ENCODE assay signal across 18 mouse cellular contexts in the genomic region with DNA sequence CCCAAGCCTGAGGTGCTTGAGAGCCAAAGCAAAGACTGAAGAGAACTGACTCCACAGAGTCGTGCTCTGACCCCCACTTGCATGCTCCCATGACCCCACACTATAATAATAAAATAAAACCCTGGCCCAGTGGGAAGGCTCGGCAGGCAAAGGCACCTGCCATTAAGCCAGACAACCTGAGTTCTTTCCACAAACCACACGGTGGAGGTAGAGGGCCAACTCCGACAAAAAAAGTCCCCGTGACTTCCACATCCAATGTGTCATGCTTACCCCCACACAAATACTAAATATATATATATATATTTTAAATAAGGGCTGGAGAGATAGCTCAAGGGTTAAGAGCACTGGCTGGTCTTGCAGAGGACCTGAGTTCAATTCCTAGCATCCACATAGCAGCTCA. TPM values are rescaled to one million over a fixed set of nuclear protein-coding genes. Genes with fewer than 3 reads are reported as not detected.
DNase-seq lines count a peak whose midpoint lies in the region; ATAC-seq and TF ChIP-seq lines count a peak whose summit lies in the region.
"Had no signal": no experiment of that assay in that cellular context is flagged by ENCODE, and none has a peak within 500 bp of the region (broad histone marks: within the 10 kb centered on the region; RNA-seq: fewer than 3 reads in every experiment).

No protein-coding gene starts in this region.

- peak; percentile 25 for TF ChIP-seq CTCF in heart, postnatal 0 days (IDR thresholded peaks at IDR 0.05; ENCODE audit: low read depth)
- peak; percentile 34; the same call in 1 of the 2 replicates for TF ChIP-seq CTCF in lung, embryonic 14.5 days (IDR thresholded peaks at IDR 0.05; ENCODE audit: low read depth)
- TF ChIP-seq CTCF in stomach, postnatal 0 days (IDR thresholded peaks at IDR 0.05; ENCODE audit: low read depth): peak; percentile 63

- no peak overlapping the region for H3K9ac ChIP-seq in heart, postnatal 0 days (replicated peaks; ENCODE audit: low read depth, low read length)
- no peak overlapping the region for H3K9ac ChIP-seq in heart, embryonic 11.5 days (ENCODE audit: low read depth, low read length)
- no peak overlapping the region for H3K9ac ChIP-seq in lung, embryonic 14.5 days
- H3K9ac ChIP-seq in stomach, postnatal 0 days (ENCODE audit: low read length): no peak overlapping the region
- H3K9ac ChIP-seq: midbrain, embryonic 12.5 days had no signal

- no peak overlapping the region for H3K4me3 ChIP-seq in heart, postnatal 0 days (ENCODE audit: low read depth, low read length)
- no peak overlapping the region for H3K4me3 ChIP-seq in heart, embryonic 11.5 days (ENCODE audit: low read depth, low read length)
- H3K4me3 ChIP-seq in lung, embryonic 14.5 days (ENCODE audit: low read depth, low read length): no peak overlapping the region
- H3K4me3 ChIP-seq in stomach, postnatal 0 days (ENCODE audit: low read depth, low read length): no peak overlapping the region
- H3K4me3 ChIP-seq in limb, embryonic 10.5 days: no peak overlapping the region
- H3K4me3 ChIP-seq: midbrain, embryonic 12.5 days had no signal

- H3K27ac ChIP-seq in heart, postnatal 0 days (ENCODE audit: low read depth): no peak overlapping the region
- no peak overlapping the region for H3K27ac ChIP-seq in heart, embryonic 11.5 days (ENCODE audit: low read depth, low read length)
- no peak overlapping the region for H3K27ac ChIP-seq in lung, embryonic 14.5 days (ENCODE audit: low read depth)
- H3K27ac ChIP-seq in stomach, postnatal 0 days (replicated peaks): no peak overlapping the region
- no peak overlapping the region for H3K27ac ChIP-seq in limb, embryonic 10.5 days
- H3K27ac ChIP-seq: midbrain, embryonic 12.5 days had no signal

- WGBS in heart, postnatal 0 days: 62% methylated on average over 5 of the region's 5 CpGs
- 62% methylated on average over 5 of the region's 5 CpGs for WGBS in heart, embryonic 11.5 days (ENCODE audit: insufficient replicate concordance)
- 48% methylated on average over 5 of the region's 5 CpGs for WGBS in lung, embryonic 14.5 days
- WGBS in stomach, postnatal 0 days: 39% methylated on average over 5 of the region's 5 CpGs
- 76% methylated on average over 5 of the region's 5 CpGs for WGBS in limb, embryonic 10.5 days

- no peak overlapping the region for H3K4me2 ChIP-seq in heart, postnatal 0 days (ENCODE audit: low read depth, low read length)
- no peak overlapping the region for H3K4me2 ChIP-seq in heart, embryonic 11.5 days
- H3K4me2 ChIP-seq in lung, embryonic 14.5 days: no peak overlapping the region
- peak overlapping the region; percentile 17; the same call in 1 of the 2 replicates for H3K4me2 ChIP-seq in stomach, postnatal 0 days (replicated peaks; ENCODE audit: low read depth)
- H3K4me2 ChIP-seq: midbrain, embryonic 12.5 days had no signal

- no peak for ATAC-seq in heart, postnatal 0 days (ENCODE audit: insufficient read depth, low read depth)
- ATAC-seq in heart, embryonic 11.5 days (replicated peaks; ENCODE audit: insufficient number of reproducible peaks, low FRiP score, low TSS enrichment): no peak
- no peak for ATAC-seq in lung, embryonic 14.5 days (ENCODE audit: insufficient read depth)
- ATAC-seq in stomach, postnatal 0 days (ENCODE audit: low FRiP score, low TSS enrichment): no peak

- no peaks in the 10 kb centered on the region for H3K27me3 ChIP-seq in heart, postnatal 0 days (ENCODE audit: control insufficient read depth, insufficient read depth, low read length)
- H3K27me3 ChIP-seq in heart, embryonic 11.5 days (ENCODE audit: control insufficient read depth, insufficient read depth, low read length): no peaks in the 10 kb centered on the region
- H3K27me3 ChIP-seq in lung, embryonic 14.5 days (ENCODE audit: insufficient read depth, low read length): no peaks in the 10 kb centered on the region
- H3K27me3 ChIP-seq in stomach, postnatal 0 days (ENCODE audit: control insufficient read depth, insufficient read depth, low read length): no peaks in the 10 kb centered on the region
- no peaks in the 10 kb centered on the region for H3K27me3 ChIP-seq in limb, embryonic 10.5 days (ENCODE audit: low read depth, poor library complexity, severe bottlenecking)
- H3K27me3 ChIP-seq: midbrain, embryonic 12.5 days had no signal

- no peak for TF ChIP-seq EP300 in heart, postnatal 0 days (IDR thresholded peaks at IDR 0.05; ENCODE audit: low read depth)
- TF ChIP-seq EP300 in stomach, postnatal 0 days (optimal IDR thresholded peaks at IDR 0.05): no peak

- peaks cover 47% of the 10 kb centered on the region for H3K36me3 ChIP-seq in heart, postnatal 0 days (replicated peaks; ENCODE audit: control insufficient read depth, insufficient read depth, low read length)
- H3K36me3 ChIP-seq in heart, embryonic 11.5 days (ENCODE audit: control insufficient read depth, insufficient read depth, low read length): peaks cover 12% of the 10 kb centered on the region; the same call in 1 of the 2 replicates
- H3K36me3 ChIP-seq in lung, embryonic 14.5 days (ENCODE audit: insufficient read depth): peaks cover 52% of the 10 kb centered on the region
- H3K36me3 ChIP-seq in stomach, postnatal 0 days (ENCODE audit: control insufficient read depth, insufficient read depth, low read length): peaks cover 15% of the 10 kb centered on the region
- H3K36me3 ChIP-seq in limb, embryonic 10.5 days: peaks cover 61% of the 10 kb centered on the region

- H3K4me1 ChIP-seq in heart, postnatal 0 days (ENCODE audit: control insufficient read depth, insufficient read depth): no peaks in the 10 kb centered on the region; the same call in 1 of the 2 replicates
- peaks cover 9% of the 10 kb centered on the region for H3K4me1 ChIP-seq in heart, embryonic 11.5 days (ENCODE audit: control insufficient read depth, insufficient read depth, low read length)
- H3K4me1 ChIP-seq in lung, embryonic 14.5 days (ENCODE audit: insufficient read depth): no peaks in the 10 kb centered on the region
- H3K4me1 ChIP-seq in stomach, postnatal 0 days (replicated peaks; ENCODE audit: control insufficient read depth, insufficient read depth): no peaks in the 10 kb centered on the region
- peaks cover 25% of the 10 kb centered on the region for H3K4me1 ChIP-seq in limb, embryonic 10.5 days

- no peak for DNase-seq in heart, postnatal 0 days (ENCODE audit: low spot score)
- DNase-seq in lung, embryonic 14.5 days: no peak
- DNase-seq in lung, postnatal 10 days: no peak
- peak; percentile 55 for DNase-seq in brain, adult 2 months (ENCODE audit: low read depth, low spot score)
- peak; percentile 52 for DNase-seq in stomach, postnatal 0 days (ENCODE audit: low spot score)
- no peak for DNase-seq in limb, embryonic 10.5 days (ENCODE audit: low spot score)
- DNase-seq in yolk sac, embryonic 10.5 days (ENCODE audit: low spot score): no peak
- DNase-seq: B cell, adult 2 months; cerebellum, adult 9-10 months; heart, postnatal 10 days; kidney, postnatal 14 days; lung, postnatal 14 days; spleen, adult 18-20 months had no signal

- H3K9me3 ChIP-seq in heart, postnatal 0 days (replicated peaks; ENCODE audit: control insufficient read depth, low read length): no peaks in the 10 kb centered on the region
- H3K9me3 ChIP-seq in heart, embryonic 11.5 days (replicated peaks; ENCODE audit: control insufficient read depth, low read length): no peaks in the 10 kb centered on the region
- H3K9me3 ChIP-seq in lung, embryonic 14.5 days (ENCODE audit: low read depth, low read length): no peaks in the 10 kb centered on the region
- no peaks in the 10 kb centered on the region for H3K9me3 ChIP-seq in stomach, postnatal 0 days (ENCODE audit: control insufficient read depth, low read length)
- H3K9me3 ChIP-seq in limb, embryonic 10.5 days (replicated peaks): no peaks in the 10 kb centered on the region
- H3K9me3 ChIP-seq: midbrain, embryonic 12.5 days had no signal

RNA-seq across cellular contexts. Expression of gene Pgd, which starts 2.4 kb away (rescaled TPM):
- 18.5 and 27.1 TPM in 2 replicates for total RNA-seq in heart, postnatal 0 days (2014; rRNA removed; ENCODE audit: low replicate concordance)
- polyA plus RNA-seq in heart, postnatal 0 days (2015; fragmentation: Nextera tagmentation; extraction: Ambion mirVana): 48.4 and 49.8 TPM in 2 replicates
- 37.2 and 37.8 TPM in 2 replicates for polyA plus RNA-seq in heart, embryonic 11.5 days (2014; fragmentation: Nextera tagmentation; extraction: Ambion mirVana)
- 45.7 and 47.0 TPM in 2 replicates for polyA plus RNA-seq in lung, embryonic 14.5 days (2014; fragmentation: Nextera tagmentation; extraction: Ambion mirVana)
- 266 and 290 TPM in 2 replicates for polyA plus RNA-seq in stomach, postnatal 0 days (2015; fragmentation: Nextera tagmentation; extraction: Ambion mirVana)
- polyA plus RNA-seq in limb, embryonic 10.5 days (2016; fragmentation: Nextera tagmentation; extraction: Ambion mirVana): 159 and 173 TPM in 2 replicates

RNA-seq across cellular contexts. Expression of gene Cenps, which starts 26.7 kb away (rescaled TPM):
- 0.12 and 2.0 TPM in 2 replicates for total RNA-seq in heart, postnatal 0 days (2014; rRNA removed; ENCODE audit: low replicate concordance)
- 10.3 and 10.7 TPM in 2 replicates for polyA plus RNA-seq in heart, postnatal 0 days (2015; fragmentation: Nextera tagmentation; extraction: Ambion mirVana)
- polyA plus RNA-seq in heart, embryonic 11.5 days (2014; fragmentation: Nextera tagmentation; extraction: Ambion mirVana): 30.1 and 33.3 TPM in 2 replicates
- 42.7 and 44.3 TPM in 2 replicates for polyA plus RNA-seq in lung, embryonic 14.5 days (2014; fragmentation: Nextera tagmentation; extraction: Ambion mirVana)
- 10.6 and 11.5 TPM in 2 replicates for polyA plus RNA-seq in stomach, postnatal 0 days (2015; fragmentation: Nextera tagmentation; extraction: Ambion mirVana)
- 56.2 and 59.6 TPM in 2 replicates for polyA plus RNA-seq in limb, embryonic 10.5 days (2016; fragmentation: Nextera tagmentation; extraction: Ambion mirVana)

RNA-seq across cellular contexts. Expression of gene Cort, which starts 37.6 kb away (rescaled TPM):
- not detected in 2 replicates for total RNA-seq in heart, postnatal 0 days (2014; rRNA removed; ENCODE audit: low replicate concordance)
- polyA plus RNA-seq in heart, postnatal 0 days (2015; fragmentation: Nextera tagmentation; extraction: Ambion mirVana): not detected in 2 replicates
- 0.24 and 0.46 TPM in 2 replicates for polyA plus RNA-seq in heart, embryonic 11.5 days (2014; fragmentation: Nextera tagmentation; extraction: Ambion mirVana)
- polyA plus RNA-seq in lung, embryonic 14.5 days (2014; fragmentation: Nextera tagmentation; extraction: Ambion mirVana): not detected in 2 replicates
- polyA plus RNA-seq in stomach, postnatal 0 days (2015; fragmentation: Nextera tagmentation; extraction: Ambion mirVana): not detected in 2 replicates
- 0.23 and 0.24 TPM in 2 replicates for polyA plus RNA-seq in limb, embryonic 10.5 days (2016; fragmentation: Nextera tagmentation; extraction: Ambion mirVana)
- total RNA-seq: granulocyte monocyte progenitor cell, adult 5-6 weeks had no signal
- polyA plus RNA-seq: limb, embryonic 11.5 days; urinary bladder, adult 2 months had no signal

Comparison
In these comparisons a context has a peak if more than half of its experiments do, and no peak if none do; other contexts are left out.
1. DNase-seq: peak in brain, adult 2 months (single experiment) and stomach, postnatal 0 days (single experiment); none in heart, postnatal 0 days (single experiment), lung, embryonic 14.5 days (single experiment), lung, postnatal 10 days (single experiment), limb, embryonic 10.5 days (single experiment) and yolk sac, embryonic 10.5 days (single experiment).
2. Peak in every context shown above with its lines, with median percentiles within 50 percentile points of each other: CTCF ChIP-seq.